Mouse (Mus musculus): Measurements from ENCODE around the gene Hivep3.

Gene Hivep3

DNA sequence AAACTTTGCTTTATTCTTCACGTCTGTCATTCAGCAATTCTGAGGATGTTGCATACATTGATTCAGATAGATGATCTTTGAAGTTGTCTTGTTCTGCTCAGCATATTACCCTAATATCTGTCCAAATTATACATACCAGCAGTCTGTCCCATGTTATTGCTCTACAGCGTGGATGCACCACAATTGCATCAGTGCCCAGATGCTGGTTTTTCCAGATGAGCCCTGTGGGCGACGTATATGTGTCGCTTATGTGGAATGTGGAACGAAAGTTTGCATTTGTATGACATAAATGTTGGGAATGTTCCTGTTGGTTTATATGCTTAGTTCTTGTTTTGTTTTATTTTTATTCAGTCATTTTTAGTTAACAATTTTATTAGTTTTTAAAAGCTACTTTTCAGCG, 221.4 kb downstream of the Hivep3 start:
- no peak for DNase-seq

DNA sequence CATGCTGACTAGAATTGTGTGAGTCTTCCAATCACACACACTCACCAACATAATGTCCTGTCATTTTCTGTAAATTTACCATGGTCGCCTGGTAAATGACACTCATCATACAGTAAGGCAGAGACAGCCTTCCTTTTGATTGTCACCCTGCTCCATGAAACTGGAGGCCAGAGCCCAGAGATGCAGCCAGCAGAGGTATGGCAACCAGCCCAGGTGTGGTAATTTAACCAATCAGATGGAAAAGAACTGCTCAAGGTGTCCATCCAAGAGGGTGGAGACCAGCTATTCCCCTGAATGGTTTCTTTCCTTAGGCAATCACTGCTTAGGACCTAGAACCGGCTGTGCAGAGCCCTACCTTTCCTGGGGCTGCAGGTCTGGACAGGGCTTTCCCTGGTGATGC, 224.4 kb downstream of the Hivep3 start:
- DNase-seq, result no peak

DNA sequence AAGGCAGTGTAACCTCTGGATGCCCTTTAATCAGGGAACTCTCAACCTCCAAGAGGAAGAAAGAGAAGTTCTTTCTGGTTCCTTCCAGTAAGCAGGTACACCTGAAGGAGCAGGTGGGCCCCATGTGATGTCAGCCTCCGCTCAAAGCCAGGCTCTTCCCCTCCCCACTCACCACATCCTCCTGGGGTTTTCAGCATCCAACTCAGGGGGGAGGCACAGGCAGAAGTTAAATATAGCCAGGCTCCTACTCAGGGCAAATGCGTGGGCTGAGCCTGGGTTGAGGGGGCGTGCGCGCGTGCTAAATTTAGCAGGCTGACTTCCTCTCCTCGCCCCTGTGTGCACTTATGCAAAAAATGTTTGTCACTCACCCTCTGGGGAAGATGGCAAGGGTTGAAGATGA, 225.7 kb downstream of the Hivep3 start:
- DNase-seq, result no peak

DNA sequence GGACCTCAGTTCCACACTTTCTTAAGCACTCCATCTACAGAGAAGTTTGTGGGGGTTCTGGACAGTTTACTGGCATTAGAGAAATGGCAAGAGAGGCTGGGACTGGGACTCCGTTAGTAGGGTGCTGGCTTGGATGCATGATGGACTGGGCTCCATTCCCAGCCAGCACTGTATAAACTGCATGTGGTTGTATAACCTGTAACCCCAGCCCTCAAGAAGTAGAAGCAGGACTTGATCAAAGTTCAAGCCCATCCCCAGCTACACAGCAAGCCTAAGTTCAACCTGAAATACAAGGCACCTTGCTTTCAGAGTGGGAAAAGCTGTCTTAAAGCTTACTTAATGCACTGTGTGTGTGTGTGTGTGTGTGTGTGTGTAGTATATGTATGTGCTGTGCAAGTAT, 226.3 kb downstream of the Hivep3 start:
- DNase-seq, result no peak

DNA sequence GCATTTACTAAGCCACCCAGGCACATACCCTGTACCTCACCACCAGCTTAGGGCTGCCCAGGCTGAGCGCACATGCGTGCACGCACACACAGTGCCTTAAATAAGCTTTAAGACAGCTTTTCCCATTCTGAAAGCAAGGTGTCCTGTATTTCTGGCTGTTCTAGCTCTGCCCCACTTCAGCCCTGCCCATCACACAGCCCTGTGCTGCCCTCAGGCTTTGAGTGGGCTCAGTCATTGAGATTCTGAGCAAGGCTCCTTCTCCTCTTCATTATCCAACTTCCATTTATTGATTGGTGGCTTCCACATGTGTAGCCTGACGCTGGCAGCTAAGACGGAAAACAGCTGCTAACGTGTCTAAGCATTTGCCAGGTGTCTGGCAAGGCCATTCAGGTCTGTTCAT, 226.9 kb downstream of the Hivep3 start:
- DNase-seq, result no peak

DNA sequence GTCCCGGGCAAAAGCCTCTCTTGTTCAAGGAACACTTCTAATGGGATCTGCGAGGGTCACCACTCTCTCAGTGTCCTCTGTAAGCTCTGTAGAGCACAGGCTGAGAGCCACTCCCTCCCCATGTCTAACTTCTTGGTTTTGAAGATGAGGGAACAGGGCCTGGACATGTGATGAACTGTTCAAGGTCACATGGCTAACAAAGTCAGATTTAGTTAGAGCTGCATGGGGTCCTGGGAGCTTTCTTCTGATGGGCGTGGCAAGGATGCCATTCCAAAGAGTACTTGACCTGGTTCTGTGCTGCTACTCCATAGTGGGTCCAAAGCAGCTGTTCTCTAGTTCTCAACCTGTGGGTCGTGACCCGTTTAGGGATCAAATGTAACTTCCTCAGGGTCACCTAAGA, 227.6 kb downstream of the Hivep3 start:
- no peak for DNase-seq

DNA sequence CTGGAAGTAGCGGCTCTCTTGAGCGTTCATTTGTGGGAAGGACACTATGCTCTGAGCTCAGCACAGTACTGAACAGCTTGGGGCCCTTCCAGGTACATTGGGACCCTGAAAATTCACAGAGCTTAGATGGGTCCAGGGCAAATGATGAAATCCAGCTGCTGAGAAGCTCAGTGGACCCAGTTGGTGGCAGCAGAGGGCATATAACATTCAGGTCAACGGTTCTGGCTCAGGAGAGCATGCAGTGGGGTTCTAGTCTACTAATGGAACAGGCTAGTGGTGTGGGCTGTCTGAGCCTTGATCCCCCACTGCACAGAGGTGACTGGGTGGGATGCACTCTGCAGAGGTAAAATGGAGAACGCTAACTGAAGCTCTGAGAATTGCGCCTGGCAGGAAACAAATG, 228.5 kb downstream of the Hivep3 start:
- no peak for DNase-seq

DNA sequence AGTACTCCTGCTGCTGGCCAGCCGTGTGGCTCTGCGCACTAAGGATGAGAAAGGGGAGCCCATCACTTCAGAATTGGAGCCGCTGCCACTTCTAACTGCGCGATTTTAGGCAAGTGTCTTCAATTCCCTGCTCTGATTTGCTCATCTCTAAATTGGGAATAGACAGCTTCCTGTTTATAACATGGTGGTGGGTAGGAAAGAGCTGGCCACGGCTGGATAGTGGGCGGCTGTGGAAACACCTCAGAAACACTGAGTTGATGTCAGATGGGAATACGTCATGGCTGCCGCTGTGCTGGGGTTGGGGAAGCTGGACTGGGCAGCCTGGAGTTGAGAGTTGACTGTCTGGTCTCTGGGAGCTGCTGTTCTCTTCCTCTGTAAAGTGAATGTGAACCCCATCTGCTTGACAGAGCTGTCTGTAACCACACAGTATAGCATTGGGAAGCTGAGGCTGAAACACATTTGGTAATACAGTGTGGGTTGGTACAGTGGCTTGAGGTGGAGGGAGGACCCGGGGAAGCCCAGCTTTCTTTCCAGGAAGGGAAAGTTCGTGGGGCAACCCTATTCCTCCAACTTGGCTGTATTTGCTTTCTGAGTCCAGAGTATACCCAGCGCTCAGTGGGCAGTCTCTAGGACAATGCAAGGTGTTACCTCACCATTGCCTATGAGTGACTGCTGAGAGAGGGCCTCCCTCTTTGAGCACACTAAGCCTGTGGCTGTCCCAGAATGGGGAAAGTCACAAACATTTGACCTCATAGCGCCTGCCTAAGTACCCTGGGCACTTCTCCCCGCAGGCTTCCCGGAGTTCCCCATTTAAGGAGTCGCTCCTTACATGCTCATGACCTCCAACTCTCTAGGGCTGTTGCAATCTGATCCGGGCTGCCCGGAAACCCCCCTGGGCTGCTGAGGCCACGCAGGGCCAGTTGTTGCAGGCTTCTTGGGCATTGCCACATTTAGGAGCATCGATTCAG, 232.8 kb downstream of the Hivep3 start:
- DNase-seq, result no peak

DNA sequence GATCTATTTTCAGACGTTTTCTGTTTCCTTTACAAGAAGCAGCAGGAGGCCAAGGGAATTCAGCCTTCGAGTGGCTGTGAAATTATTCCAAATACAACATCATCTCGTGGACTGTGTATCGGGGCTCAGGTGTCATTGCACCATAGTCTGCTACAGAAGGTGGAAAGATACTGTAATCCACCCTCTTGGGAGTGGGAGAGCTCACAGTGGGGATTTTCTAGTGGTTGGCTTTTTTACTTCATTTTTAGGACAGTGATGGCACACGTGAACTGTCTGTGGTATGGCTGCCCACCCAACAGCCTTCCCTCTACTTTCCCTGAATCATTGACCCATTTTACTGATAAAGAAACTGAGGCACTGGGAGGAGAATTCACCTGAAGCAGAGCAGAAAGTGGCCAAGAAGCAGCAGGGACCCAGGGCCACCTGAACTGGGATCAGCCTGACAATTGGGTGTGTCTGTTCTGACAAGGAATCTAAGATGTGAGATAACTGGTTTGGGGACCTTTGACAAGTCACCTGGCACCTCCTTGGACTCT, 233.6 kb downstream of the Hivep3 start:
- no peak for DNase-seq

DNA sequence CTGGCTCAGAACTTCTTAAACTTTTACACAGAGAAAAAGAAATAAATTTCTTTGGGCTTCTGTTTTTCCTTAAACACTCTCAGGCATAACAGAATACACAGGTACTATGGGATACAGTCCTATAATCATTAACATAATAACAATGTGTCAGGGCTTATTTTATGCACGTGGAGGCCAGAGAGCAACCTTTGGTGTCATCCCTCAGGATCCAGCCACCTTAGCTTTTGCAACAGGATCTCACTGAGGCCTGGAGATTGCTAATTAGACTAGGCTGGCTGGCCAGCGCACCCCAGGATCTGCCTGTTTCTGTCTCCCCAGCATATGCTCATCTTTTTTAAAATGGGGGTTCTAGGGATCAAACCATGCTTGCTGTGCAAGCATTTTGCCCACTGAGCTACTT, 234.1 kb downstream of the Hivep3 start:
- no peak for DNase-seq

DNA sequence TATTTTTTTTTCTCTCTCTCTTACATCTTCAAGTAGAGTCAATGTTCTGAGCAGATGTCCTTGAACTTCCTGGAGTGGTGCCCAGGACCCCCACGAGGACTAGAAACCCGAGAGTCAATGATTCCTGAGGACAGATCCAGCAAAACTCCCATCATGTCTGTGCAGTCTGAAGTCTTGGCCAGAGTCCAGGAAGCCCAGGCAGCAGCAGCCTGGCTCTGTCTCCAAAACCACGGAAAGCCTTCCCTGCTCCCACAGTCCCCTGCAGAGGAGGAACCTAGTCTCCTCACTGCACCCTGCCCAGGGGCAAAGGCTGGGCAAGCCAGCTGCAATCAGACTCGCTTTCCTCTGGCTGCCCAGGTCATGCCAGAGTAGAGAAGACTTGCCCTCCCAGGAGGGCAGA, 234.5 kb downstream of the Hivep3 start:
- DNase-seq, result peak; percentile 66

DNA sequence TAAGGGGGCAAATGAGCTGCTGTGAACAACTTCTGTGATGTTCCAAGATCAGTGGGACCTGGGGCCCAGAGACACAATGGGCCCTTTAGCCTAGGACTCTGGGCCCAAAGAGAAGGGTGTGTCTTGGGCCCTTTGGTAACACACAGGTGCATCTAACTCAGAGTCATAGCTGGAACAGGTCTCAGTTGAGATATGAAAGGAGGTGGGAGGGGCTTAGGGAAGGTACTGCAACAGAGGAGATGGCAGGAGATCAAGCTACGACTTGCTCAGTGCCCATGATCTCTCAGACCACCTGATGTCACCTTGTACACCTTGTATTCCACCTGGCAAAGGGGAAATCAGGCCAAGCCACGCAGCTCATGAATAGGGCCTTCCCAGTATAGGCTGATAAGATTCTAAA, 235.3 kb downstream of the Hivep3 start:
- no peak for DNase-seq

DNA sequence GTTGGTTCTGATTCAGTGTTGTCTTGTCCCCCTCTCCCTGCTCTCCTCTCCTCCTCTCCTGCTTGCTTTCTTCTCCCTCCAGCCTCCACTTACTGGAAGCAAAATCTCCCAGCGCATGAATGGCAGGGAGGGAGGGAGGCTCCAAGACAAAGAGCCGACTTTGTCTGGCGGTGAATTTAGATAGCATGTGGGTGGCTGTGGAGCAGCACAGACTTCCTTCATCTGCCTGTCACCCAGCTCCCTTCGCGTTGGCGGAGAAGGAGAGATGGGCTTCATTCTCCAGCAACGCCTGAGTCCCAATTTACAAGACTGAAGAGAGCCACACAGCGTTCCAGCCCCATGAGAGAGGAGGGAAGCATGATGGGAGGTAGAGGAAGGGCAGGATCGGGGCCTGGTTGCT, 236.6 kb downstream of the Hivep3 start:
- DNase-seq, result peak; percentile 47

DNA sequence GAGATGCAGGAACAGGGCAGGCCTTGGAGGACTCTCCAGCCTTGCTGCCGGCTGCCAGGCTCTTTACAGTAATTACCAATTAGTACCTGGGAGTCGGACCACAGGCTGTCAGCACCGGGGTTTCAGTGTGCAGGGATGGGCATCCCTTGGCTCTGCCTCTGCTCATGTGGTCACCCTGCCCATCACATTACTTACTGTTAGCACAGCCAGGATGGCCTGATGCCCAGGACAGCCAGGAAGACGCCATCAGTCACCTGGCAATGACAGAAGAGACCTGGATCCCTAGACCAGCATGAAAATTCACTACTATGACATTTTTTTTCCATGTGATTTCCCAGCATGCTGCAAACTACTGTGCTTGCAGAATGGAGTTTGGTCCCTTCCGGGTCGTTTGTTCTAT, 238.8 kb downstream of the Hivep3 start:
- DNase-seq, result no peak

DNA sequence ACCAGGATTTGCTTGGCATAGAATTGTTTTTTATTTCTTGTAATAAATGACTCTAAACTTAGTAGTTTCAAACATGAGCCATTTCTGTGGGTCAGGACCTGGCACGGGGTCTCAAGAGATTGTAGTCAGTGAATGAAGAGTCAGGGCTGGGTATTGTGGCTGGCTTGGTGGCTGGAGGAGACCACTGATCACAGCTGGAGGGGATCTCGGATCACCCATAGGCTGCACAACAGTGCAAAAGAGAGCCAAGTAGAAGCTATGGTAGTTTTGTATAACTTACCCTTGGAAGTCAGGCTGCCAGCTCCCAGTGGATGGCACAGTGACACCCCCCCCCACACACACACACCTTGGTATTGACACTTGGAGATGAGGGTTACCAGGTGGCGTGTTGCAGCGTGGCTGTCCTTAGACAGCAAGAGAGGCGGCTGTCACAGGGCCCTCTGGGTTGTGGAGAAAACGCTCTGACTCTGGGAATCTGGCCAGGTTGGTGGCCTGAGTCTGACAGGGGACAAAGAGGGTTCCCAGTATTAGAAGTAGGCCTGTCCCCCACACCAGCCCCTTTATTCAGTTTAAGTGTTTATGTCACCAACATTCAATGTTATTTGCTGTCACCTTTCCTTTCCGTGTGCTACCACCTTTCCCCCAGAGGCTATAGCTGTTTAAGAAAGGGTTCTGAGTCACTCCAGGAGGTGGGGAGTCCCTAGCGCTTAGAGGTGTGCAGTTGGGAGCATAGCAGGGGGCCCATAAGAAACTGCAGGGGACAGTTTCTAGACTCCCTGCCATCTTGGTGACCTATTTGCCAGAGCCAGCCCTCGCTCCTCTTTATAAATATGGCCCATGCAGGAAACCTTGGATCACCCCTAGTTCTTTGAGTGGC, 240.4 kb downstream of the Hivep3 start:
- no peak for DNase-seq

DNA sequence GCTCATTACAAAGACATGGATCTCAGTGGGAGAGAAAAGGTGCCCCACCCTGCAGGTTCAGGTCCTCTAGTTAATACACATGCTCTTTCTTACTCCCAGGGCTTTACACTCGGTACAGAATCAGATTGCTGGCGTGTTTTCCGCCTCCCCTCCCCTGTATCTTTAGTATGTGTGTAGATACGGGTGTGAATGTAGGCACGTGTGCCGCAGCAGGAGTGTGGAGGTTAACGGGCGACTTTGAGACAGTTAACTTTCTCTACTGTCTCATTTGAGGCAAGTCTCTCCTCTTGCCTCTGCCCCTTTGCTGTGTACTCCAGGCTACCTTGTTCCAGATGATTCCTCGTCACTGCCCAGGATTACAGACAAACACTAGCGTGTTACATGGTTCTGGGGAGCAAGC, 241.7 kb downstream of the Hivep3 start:
- DNase-seq, result no peak

DNA sequence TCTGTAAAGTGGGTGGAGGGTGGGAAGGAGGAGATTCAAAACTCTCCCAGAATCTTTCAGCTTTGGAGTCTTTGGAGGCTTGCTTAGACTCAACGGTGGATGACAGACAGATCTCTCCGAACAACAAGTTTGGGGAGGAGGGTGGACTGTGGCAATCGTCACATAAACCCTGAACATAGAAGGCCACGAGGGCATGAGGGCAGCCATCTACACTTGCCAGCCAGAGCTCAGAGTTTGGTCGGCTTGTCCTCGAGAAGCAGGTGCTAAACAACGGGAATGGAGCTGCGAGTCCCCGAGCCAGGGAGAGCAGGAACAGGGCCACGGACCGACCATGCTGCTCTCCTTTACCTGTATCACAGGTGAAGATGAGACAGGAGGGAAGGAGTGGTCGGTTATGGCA, 242.2 kb downstream of the Hivep3 start:
- no peak for DNase-seq

DNA sequence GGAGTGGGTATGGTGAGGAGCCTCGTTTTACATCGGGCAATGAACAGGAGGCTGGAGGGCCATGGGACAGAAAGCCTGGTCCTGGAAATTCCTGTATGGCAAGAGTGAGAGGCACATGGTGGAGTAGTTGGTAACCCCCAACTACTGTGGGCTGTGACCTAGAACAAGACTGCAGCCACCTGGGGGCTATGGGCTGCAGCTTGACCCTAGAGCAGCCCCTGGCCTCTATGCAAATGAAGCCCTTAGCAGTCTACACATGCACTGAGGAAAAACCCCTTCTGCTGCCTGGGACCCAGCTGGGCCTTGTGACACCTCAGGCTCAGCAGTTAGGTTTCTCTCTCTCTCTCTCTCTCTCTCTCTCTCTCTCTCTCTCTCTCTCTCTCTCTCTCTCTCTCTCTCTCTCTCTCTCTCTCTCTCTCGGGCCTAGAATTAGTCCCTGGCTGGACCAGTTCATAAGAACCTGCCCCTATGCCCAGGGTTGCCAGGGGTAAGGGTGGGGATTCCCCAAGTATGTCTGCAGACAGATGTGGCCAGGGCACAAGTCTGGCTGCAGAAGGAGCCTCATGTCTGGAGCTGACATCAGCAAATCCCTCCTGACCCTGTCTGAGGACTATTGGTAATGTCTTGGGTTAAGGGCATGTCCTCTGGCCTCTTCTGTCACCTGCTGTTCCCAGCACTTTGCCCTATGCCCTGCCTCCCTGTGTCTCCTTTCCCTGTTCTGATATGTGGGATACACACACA, 243.0 kb downstream of the Hivep3 start:
- DNase-seq, result no peak

DNA sequence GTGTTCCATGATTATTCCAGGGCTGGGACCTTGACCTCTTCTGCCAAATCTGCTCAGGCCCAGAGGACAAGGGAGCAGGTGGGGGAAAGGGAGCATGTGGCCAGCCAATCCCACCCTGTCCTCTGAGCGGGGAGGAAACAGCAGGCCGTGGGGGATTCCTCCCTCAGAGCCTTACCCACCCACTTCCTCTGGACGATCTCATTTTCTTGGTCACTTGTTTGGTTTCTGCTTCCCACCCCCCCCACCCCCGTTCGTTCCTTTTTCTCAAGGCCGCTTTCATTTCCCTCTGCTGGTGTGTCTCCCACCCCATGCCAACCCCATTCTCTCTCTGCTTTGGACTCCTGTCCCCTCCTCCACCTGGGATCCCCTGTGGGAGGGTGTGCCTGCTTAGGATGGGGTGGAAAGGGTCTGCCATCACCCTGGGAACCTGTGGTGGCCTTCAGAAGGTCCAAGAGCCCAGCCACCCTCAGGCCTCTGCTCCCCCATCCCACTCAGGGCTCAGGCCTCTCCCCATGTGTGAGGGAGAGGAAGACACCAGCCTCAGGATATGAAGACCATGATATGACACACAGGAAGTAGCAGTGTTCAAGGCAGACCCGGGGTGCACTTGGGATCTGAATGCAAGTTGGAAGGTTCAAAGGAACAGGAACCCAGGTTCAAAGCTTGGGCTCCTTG, 244.4 kb downstream of the Hivep3 start:
- DNase-seq, result no peak

DNA sequence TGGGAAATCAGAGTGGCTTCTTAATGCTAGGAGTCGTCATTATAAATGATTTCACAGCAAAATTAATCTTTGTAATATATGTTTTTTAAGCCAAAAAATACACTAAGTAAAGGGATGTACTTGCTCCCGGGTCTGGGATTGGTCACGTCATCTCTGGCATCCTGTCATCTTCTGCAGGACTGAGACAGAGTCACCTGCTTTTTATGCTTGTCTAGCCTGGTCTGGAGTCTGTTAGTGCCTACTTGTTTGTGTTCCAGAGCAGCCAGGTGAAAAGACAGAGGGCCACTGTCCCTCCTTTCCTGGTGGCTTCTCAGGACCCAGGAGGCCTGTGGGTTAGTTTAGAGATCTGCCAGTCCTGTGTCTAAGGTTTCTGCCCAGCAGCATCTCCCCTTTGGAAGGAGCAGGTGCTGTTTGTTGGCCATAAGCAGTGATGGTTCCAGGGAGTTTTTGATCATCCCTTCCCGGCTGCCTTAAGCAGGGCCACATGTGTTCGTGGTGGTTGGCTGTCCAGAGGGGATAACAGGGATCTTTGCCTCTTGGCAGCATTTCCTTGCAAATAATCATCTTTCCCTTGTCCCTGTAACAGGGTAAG, 245.8 kb downstream of the Hivep3 start:
- no peak for DNase-seq

DNA sequence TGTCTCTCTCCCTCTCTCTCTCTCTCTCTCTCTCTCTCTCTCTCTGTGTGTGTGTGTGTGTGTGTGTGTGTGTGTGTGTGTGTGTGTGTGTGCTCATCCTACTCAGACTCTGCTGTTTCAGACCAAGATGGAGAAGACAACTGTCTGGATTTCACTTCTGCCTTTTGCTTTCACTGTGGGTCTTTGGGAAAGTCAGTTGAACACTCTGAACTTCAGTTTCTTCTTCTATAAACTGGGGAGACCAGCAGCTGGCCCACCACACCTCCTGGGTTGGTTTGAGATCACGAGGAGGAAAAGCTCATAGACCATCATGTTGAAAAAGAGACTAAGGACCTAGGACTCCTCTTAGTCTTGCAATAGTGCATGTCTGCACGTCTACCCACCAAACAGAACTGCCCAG, 246.3 kb downstream of the Hivep3 start:
- no peak for DNase-seq
